Mouse (Mus musculus) G1E (cell line): ENCODE measurements around the gene Dmac2.

Experiments used
- CTCF ChIP-seq: IDR thresholded peaks from 2 replicates; pipeline ENCODE4 v1.5.1; 2012; ENCODE audit warnings: low read depth, low read length, inconsistent platforms, mixed read lengths
- GATA1 ChIP-seq: IDR thresholded peaks from 2 replicates; pipeline ENCODE4 v1.6.1; 2012; ENCODE audit warnings: borderline replicate concordance, low read length, inconsistent platforms, mixed read lengths
- POLR2AphosphoS5 ChIP-seq: IDR thresholded peaks from 2 replicates; pipeline ENCODE4 v1.6.1; 2012; ENCODE audit warnings: low read depth, low read length, inconsistent platforms; ENCODE audit not compliant: insufficient replicate concordance
- TAL1 ChIP-seq: conservative IDR thresholded peaks from 2 replicates; pipeline ENCODE4 v1.6.1; 2012; ENCODE audit warnings: low read depth, low read length, inconsistent platforms, mixed read lengths

GRCm38 (mm10) chr7:25669158-25669557 lies 49.9 kb downstream of the Dmac2 start:
- TF ChIP-seq CTCF (no peak), POLR2AphosphoS5 (no peak), GATA1 (no peak), TAL1 (no peak)
